Comparison of ENCODE assay signal across 8 mouse cellular contexts in the genomic region with DNA sequence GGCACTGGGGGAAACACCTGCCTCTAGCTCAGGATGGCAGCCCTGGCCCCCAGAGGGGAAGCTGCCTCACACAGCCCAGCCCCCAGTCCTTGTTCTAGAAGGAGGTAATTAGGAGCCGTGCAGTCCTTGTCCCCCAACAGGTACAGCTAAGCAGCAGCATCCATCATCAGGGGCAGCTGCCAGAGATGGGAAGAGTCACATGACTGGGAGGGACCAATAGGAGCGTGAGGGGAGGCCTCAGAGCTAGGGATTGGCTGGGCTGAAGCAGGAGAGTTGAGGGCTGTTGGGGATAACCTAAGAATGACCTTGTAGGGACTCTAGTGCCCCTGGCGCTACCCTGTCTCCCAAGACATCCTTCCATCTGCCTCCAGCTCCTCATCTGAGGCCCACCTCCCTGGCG. TPM values are rescaled to one million over a fixed set of nuclear protein-coding genes. Genes with fewer than 3 reads are reported as not detected.
DNase-seq lines count a peak whose midpoint lies in the region; ATAC-seq and TF ChIP-seq lines count a peak whose summit lies in the region.

No protein-coding gene starts in this region.

- H3K4me2 ChIP-seq in liver, embryonic 11.5 days: no peak overlapping the region
- no peak overlapping the region for H3K4me2 ChIP-seq in liver, embryonic 12.5 days
- H3K4me2 ChIP-seq in neural tube, embryonic 13.5 days: no peak overlapping the region

- H3K9ac ChIP-seq in liver, embryonic 11.5 days (ENCODE audit: low read depth, low read length): no peak overlapping the region
- no peak overlapping the region for H3K9ac ChIP-seq in liver, embryonic 12.5 days
- 0 out of 2 replicates have a peak overlapping the region, but pooled peaks have one; percentile 8 for H3K9ac ChIP-seq in neural tube, embryonic 13.5 days

- no peak for TF ChIP-seq CTCF in lung, adult 2 months (IDR thresholded peaks at IDR 0.05; ENCODE audit: insufficient read depth, low read length)
- TF ChIP-seq CTCF in gastrocnemius, adult 2 months (IDR thresholded peaks at IDR 0.05): no peak

- no peaks in the 10 kb centered on the region for H3K4me1 ChIP-seq in liver, embryonic 11.5 days (replicated peaks; ENCODE audit: control insufficient read depth, insufficient read depth, low read length)
- H3K4me1 ChIP-seq in liver, embryonic 12.5 days: no peaks in the 10 kb centered on the region
- H3K4me1 ChIP-seq in neural tube, embryonic 13.5 days (replicated peaks): peaks cover 70% of the 10 kb centered on the region
- no peaks in the 10 kb centered on the region for H3K4me1 ChIP-seq in lung, adult 2 months (ENCODE audit: control insufficient read depth, insufficient read depth, low read length)

- peak; percentile 49; the same call in 1 of the 2 replicates for ATAC-seq in liver, embryonic 11.5 days (replicated peaks; ENCODE audit: low FRiP score)
- no peak for ATAC-seq in liver, embryonic 12.5 days
- ATAC-seq in neural tube, embryonic 13.5 days (ENCODE audit: low read depth): peak; percentile 49

- no peaks in the 10 kb centered on the region for H3K9me3 ChIP-seq in liver, embryonic 11.5 days (ENCODE audit: control insufficient read depth, low read length)
- no peaks in the 10 kb centered on the region for H3K9me3 ChIP-seq in liver, embryonic 12.5 days (replicated peaks)
- no peaks in the 10 kb centered on the region; the same call in 1 of the 2 replicates for H3K9me3 ChIP-seq in neural tube, embryonic 13.5 days

- DNase-seq in liver, embryonic 11.5 days (ENCODE audit: low spot score): no peak
- peak; percentile 81 for DNase-seq in embryo, embryonic 10 days (ENCODE audit: low spot score)
- peak; percentile 23 for DNase-seq in kidney, adult 9 months
- DNase-seq in lung, adult 2 months: no peak
- no peak for DNase-seq in natural killer cell, adult 2 months (ENCODE audit: low spot score in 2 of 2)
- DNase-seq in gastrocnemius, adult 2 months: no peak

- no peak for TF ChIP-seq POLR2A in lung, adult 2 months (IDR thresholded peaks at IDR 0.05; ENCODE audit: borderline replicate concordance, extremely low read depth, low read depth, low read length)

- no peak overlapping the region for H3K4me3 ChIP-seq in liver, embryonic 11.5 days (ENCODE audit: low read depth, low read length)
- H3K4me3 ChIP-seq in liver, embryonic 12.5 days: no peak overlapping the region
- H3K4me3 ChIP-seq in neural tube, embryonic 13.5 days: no peak overlapping the region
- no peak overlapping the region for H3K4me3 ChIP-seq in lung, adult 2 months (replicated peaks; ENCODE audit: extremely low read depth, low read depth, low read length)
- H3K4me3 ChIP-seq in gastrocnemius, adult 2 months: no peak overlapping the region

- intact Hi-C loops in gastrocnemius, adult 2 months (cut with DNase I): no loop called here

- 11% methylated on average over 4 of the region's 4 CpGs for WGBS in liver, embryonic 11.5 days
- 14% methylated on average over 4 of the region's 4 CpGs for WGBS in liver, embryonic 12.5 days (ENCODE audit: insufficient replicate concordance)
- WGBS in neural tube, embryonic 13.5 days: 15% methylated on average over 4 of the region's 4 CpGs
- WGBS in lung, adult 2 months: 26% methylated on average over 4 of the region's 4 CpGs

- no peaks in the 10 kb centered on the region for H3K36me3 ChIP-seq in liver, embryonic 11.5 days (ENCODE audit: control insufficient read depth, insufficient read depth, low read length)
- H3K36me3 ChIP-seq in liver, embryonic 12.5 days: no peaks in the 10 kb centered on the region
- no peaks in the 10 kb centered on the region for H3K36me3 ChIP-seq in neural tube, embryonic 13.5 days

- H3K27me3 ChIP-seq in liver, embryonic 11.5 days (replicated peaks; ENCODE audit: control insufficient read depth, insufficient read depth, low read length): peaks cover 69% of the 10 kb centered on the region
- peaks cover 98% of the 10 kb centered on the region for H3K27me3 ChIP-seq in liver, embryonic 12.5 days (replicated peaks)
- H3K27me3 ChIP-seq in neural tube, embryonic 13.5 days: no peaks in the 10 kb centered on the region

- no peak overlapping the region for H3K27ac ChIP-seq in liver, embryonic 11.5 days (ENCODE audit: low read depth, low read length)
- H3K27ac ChIP-seq in liver, embryonic 12.5 days: no peak overlapping the region
- peak overlapping the region; percentile 97 for H3K27ac ChIP-seq in neural tube, embryonic 13.5 days (replicated peaks)
- H3K27ac ChIP-seq in gastrocnemius, adult 2 months: no peak overlapping the region

RNA-seq across cellular contexts. Expression of gene Smug1, which starts 33.1 kb away (rescaled TPM):
- polyA plus RNA-seq in liver, embryonic 11.5 days (2014; fragmentation: Nextera tagmentation; extraction: Ambion mirVana): 12.8 and 13.3 TPM in 2 replicates
- 6.7 and 7.8 TPM in 2 replicates for polyA plus RNA-seq in liver, embryonic 12.5 days (2016; fragmentation: Nextera tagmentation; extraction: Ambion mirVana)
- polyA plus RNA-seq in neural tube, embryonic 13.5 days (2015; fragmentation: Nextera tagmentation; extraction: Ambion mirVana): 36.1 and 41.0 TPM in 2 replicates
- polyA plus RNA-seq in lung, adult 2 months (2012; rRNA removed): 16.5 and 18.1 TPM in 2 replicates
- 10 to 100 TPM; 10.8 to 12.7 TPM for total RNA-seq in gastrocnemius, adult 2 months (2021)

Comparison
In these comparisons a context has a peak if more than half of its experiments do, and no peak if none do; other contexts are left out.
1. DNase-seq: peak in embryo, embryonic 10 days (single experiment) and kidney, adult 9 months (single experiment); none in liver, embryonic 11.5 days (single experiment), lung, adult 2 months (single experiment), natural killer cell, adult 2 months (0 of 2) and gastrocnemius, adult 2 months (single experiment).